Mouse (Mus musculus) erythroid progenitor cell, adult 5-6 weeks (primary cell): ENCODE results near the gene Pdcd6ip. TPM values are rescaled to one million over a fixed set of nuclear protein-coding genes. Genes with fewer than 3 reads are reported as not detected.
A peak's percentile ranks its signal among the peaks of the same experiment; 100 is the strongest.
"Not testable (repeated sequence)": the region's sequence is repeated elsewhere in the genome, so short reads cannot be mapped to it uniquely, and the experiment has no call there.

Source experiments
- ATAC-seq: replicated peaks from 2 replicates; pipeline ENCODE4 v1.8.0; 2016; ENCODE audit warnings: moderate number of reproducible peaks, mild to moderate bottlenecking, moderate TSS enrichment, inconsistent platforms; ENCODE audit not compliant: poor library complexity, low FRiP score, severe bottlenecking
- total RNA-seq, 2 experiments: library from RNA; stranded (forward) in 1 of 2; stranded (reverse) in 1 of 2; fragments of 150-400 nt in 1 of 2; fragments of 186-747, 209-891 nt in 1 of 2; gene quantifications; 2 replicates each; pipeline versions ENCODE4 v1.2.3 to v1.2.4; 2015 to 2017; ENCODE audit warnings: low replicate concordance in 2 of 2

Gene Pdcd6ip
- total RNA-seq, 2 experiments from 2014 or later: 102 to 109 TPM

GRCm38 (mm10) chr9:113706841-113707240 lies 1.2 kb downstream of the Pdcd6ip start:
- ATAC-seq: no peak

- no peak for ATAC-seq
Measured at GRCm38 (mm10) chr9:113706108-113706507, 2.0 kb downstream of the Pdcd6ip start.

- no peak for ATAC-seq
Measured at GRCm38 (mm10) chr9:113701441-113702160, 6.5 kb downstream of the Pdcd6ip start.

GRCm38 (mm10) chr9:113687461-113687860 lies 20.6 kb downstream of the Pdcd6ip start:
- no peak for ATAC-seq

GRCm38 (mm10) chr9:113673721-113674120 lies 34.3 kb downstream of the Pdcd6ip start:
- ATAC-seq: no peak

- ATAC-seq: no peak
Measured at GRCm38 (mm10) chr9:113672352-113672751, 35.7 kb downstream of the Pdcd6ip start.

- no peak for ATAC-seq
Measured at GRCm38 (mm10) chr9:113670857-113671106, 37.3 kb downstream of the Pdcd6ip start.

- 0 out of 2 replicates have a peak, but pooled peaks have one; percentile 39 for ATAC-seq
Measured at GRCm38 (mm10) chr9:113670105-113670856, 37.8 kb downstream of the Pdcd6ip start.

- ATAC-seq: no peak
Measured at GRCm38 (mm10) chr9:113663476-113663875, 44.6 kb downstream of the Pdcd6ip start.

- no peak for ATAC-seq
Measured at GRCm38 (mm10) chr9:113657837-113658236, 50.2 kb downstream of the Pdcd6ip start.

- ATAC-seq: no peak
Measured at GRCm38 (mm10) chr9:113653571-113653970, 54.5 kb downstream of the Pdcd6ip start.

GRCm38 (mm10) chr9:113650787-113651186 lies 57.3 kb downstream of the Pdcd6ip start:
- ATAC-seq: no peak

- ATAC-seq: not testable (repeated sequence)
Measured at GRCm38 (mm10) chr9:113649211-113649610, 58.8 kb downstream of the Pdcd6ip start.

GRCm38 (mm10) chr9:113645837-113646169 lies 62.3 kb downstream of the Pdcd6ip start:
- no peak for ATAC-seq

GRCm38 (mm10) chr9:113645153-113645836 lies 62.8 kb downstream of the Pdcd6ip start:
- ATAC-seq: peak; percentile 61; the same call in 1 of the 2 replicates

- ATAC-seq: no peak
Measured at GRCm38 (mm10) chr9:113644701-113645100, 63.4 kb downstream of the Pdcd6ip start.

GRCm38 (mm10) chr9:113644076-113644475 lies 64.0 kb downstream of the Pdcd6ip start:
- no peak for ATAC-seq

GRCm38 (mm10) chr9:113643669-113644068 lies 64.4 kb downstream of the Pdcd6ip start:
- ATAC-seq: no peak

- no peak for ATAC-seq
Measured at GRCm38 (mm10) chr9:113634986-113635385, 73.1 kb downstream of the Pdcd6ip start.

GRCm38 (mm10) chr9:113633168-113633744 lies 74.8 kb downstream of the Pdcd6ip start:
- no peak for ATAC-seq
